Mouse (Mus musculus) hindbrain, embryonic 16.5 days (tissue): Measurements from ENCODE around the gene Chfr. TPM values are rescaled to one million over a fixed set of nuclear protein-coding genes. Genes with fewer than 3 reads are reported as not detected.
A peak's percentile ranks its signal among the peaks of the same experiment; 100 is the strongest.
"Not testable (repeated sequence)": the region's sequence is repeated elsewhere in the genome, so short reads cannot be mapped to it uniquely, and the experiment has no call there.

Source experiments
- ATAC-seq: fragments of 200-750 bp; cut with Nextera tagmentation; 2 replicates; pipeline ENCODE4 v1.8.0; 2017; ENCODE audit warnings: moderate TSS enrichment, moderate library complexity
- H3K27ac ChIP-seq: fragments of 300-500 bp; sonication (generic); 2 replicates; pipeline ENCODE4 v1.5.1; 2014; ENCODE audit warnings: low read depth, mild to moderate bottlenecking, control low read depth, low read length, moderate library complexity
- H3K27me3 ChIP-seq: fragments of 300-500 bp; sonication (generic); replicated peaks from 2 replicates; pipeline ENCODE4 v1.6.1; 2014; ENCODE audit warnings: low read length; ENCODE audit not compliant: control insufficient read depth, insufficient read depth
- H3K36me3 ChIP-seq: fragments of 300-500 bp; sonication (generic); 2 replicates; pipeline ENCODE4 v1.6.1; 2014; ENCODE audit warnings: mild to moderate bottlenecking, low read length, moderate library complexity, mixed read lengths; ENCODE audit not compliant: control insufficient read depth, insufficient read depth
- H3K4me1 ChIP-seq: fragments of 300-500 bp; sonication (generic); 2 replicates; pipeline ENCODE4 v1.6.1; 2014; ENCODE audit warnings: low read depth, low read length; ENCODE audit not compliant: control insufficient read depth, insufficient read depth
- H3K4me2 ChIP-seq: fragments of 300-500 bp; sonication (generic); 2 replicates; pipeline ENCODE4 v1.6.1; 2014; ENCODE audit warnings: mild to moderate bottlenecking, low read length, control low read depth, moderate library complexity
- H3K4me3 ChIP-seq: fragments of 300-500 bp; sonication (generic); 2 replicates; pipeline ENCODE4 v1.5.1; 2014; ENCODE audit warnings: mild to moderate bottlenecking, low read length, control low read depth, moderate library complexity
- H3K9ac ChIP-seq: fragments of 300-500 bp; sonication (generic); 2 replicates; pipeline ENCODE4 v1.6.1; 2014; ENCODE audit warnings: low read depth, mild to moderate bottlenecking, control low read depth, low read length, moderate library complexity
- H3K9me3 ChIP-seq: fragments of 300-500 bp; sonication (generic); 2 replicates; pipeline ENCODE4 v1.6.1; 2014; ENCODE audit warnings: mild to moderate bottlenecking, low read length, moderate library complexity; ENCODE audit not compliant: control insufficient read depth
- WGBS: fragments of 180-500 bp; shearing (Covaris S2); extraction: QIAGEN DNeasy Blood & Tissue Kit; methylation state at CpG from one replicate; pipeline ENCODE4 v1.1.7; 2014; 5-methylcytosine and 5-hydroxymethylcytosine counted together
- polyA plus RNA-seq: library from polyadenylated mRNA; unstranded; fragments of >200 nt; fragmentation: Nextera tagmentation; extraction: Ambion mirVana; gene quantifications from 2 replicates; pipeline ENCODE4 v1.2.1, GENCODE M21; 2015

The Chfr gene
- polyA plus RNA-seq, 1 experiment from 2014 or later, result 70.9 TPM

DNA sequence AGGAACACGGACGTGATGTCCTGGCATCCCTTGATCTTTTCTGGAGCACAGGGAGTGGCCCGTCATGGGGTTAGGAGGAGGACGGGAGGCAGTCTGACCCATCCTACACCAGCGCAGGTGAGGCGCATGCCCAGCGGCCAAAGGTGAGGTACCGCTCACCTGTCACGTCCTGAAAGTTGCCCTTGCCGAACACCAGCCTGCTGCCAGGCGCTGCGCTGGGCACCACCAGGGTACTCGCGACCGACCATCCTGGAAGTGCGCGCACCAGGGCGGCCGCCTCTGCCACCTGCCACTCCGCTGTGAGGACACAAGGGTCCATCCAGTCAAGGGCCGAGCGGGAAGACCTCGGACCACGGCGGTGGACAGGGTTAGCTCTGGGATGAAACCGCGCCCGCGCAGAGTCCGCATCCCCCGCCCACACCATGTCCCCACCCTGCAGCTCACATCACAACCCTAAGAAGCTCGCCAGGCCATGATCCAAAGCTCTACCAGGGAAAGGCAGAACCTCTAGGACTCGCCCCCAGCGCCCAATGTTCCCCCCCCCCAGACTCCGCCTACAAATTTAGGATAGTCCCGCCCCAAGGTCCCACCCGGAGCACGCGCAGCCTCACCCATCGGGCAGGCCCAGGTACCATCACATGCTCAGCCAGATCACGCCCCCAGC lies 28.6 kb upstream of the Chfr start:
- no peaks in the 10 kb centered on the region; the same call in 1 of the 2 replicates for H3K9me3 ChIP-seq
- peak overlapping the region; percentile 75 for H3K4me3 ChIP-seq
- WGBS, result 16% methylated on average over 40 of the region's 41 CpGs
- H3K36me3 ChIP-seq, result peaks cover 31% of the 10 kb centered on the region
- H3K27me3 ChIP-seq, result no peaks in the 10 kb centered on the region
- H3K27ac ChIP-seq, result peak overlapping the region; percentile 98
- peak overlapping the region; percentile 94 for H3K4me2 ChIP-seq
- peaks cover 14% of the 10 kb centered on the region for H3K4me1 ChIP-seq
- H3K9ac ChIP-seq, result peak overlapping the region; percentile 85
- peak; percentile 21; the same call in 1 of the 2 replicates for ATAC-seq

- H3K4me3 ChIP-seq, result peak within 1 kb of the TSS; percentile 75
- peak; percentile 80 for ATAC-seq
- no peaks in the 10 kb centered on the region; the same call in 1 of the 2 replicates for H3K9me3 ChIP-seq
- H3K36me3 ChIP-seq, result peaks cover 32% of the 10 kb centered on the region
- peak within 1 kb of the TSS; percentile 94 for H3K4me2 ChIP-seq
- WGBS, result under 1% methylated on average over 70 of the region's 71 CpGs
- peaks cover 13% of the 10 kb centered on the region for H3K4me1 ChIP-seq
- H3K27ac ChIP-seq, result peak within 1 kb of the TSS; percentile 98
- H3K27me3 ChIP-seq, result no peaks in the 10 kb centered on the region
- H3K9ac ChIP-seq, result peak within 1 kb of the TSS; percentile 85
Measured at GRCm38 (mm10) chr5:110107581-110108304, 27.9 kb upstream of the Chfr start, which contains the start of gene Gtpbp6. Gtpbp6 (minus strand) TSS chr5:110108197.

DNA sequence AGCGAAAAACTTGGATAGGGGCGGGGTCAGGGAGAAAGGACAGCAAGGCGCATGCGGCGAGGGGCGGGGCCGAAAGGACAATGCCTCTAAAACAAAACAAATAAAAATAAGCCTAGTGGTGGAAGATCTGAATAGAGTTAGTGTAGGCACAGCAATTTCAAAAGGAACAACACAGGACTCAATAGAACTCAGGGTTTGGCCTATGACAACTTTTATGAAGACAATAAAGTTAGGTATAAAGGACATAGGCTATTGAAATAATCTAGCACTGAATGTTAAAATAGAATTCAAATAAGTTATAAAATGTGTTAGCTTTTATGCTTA lies 27.4 kb upstream of the Chfr start:
- no peak for ATAC-seq
- H3K9ac ChIP-seq, result no peak overlapping the region; the same call in 1 of the 2 replicates

GRCm38 (mm10) chr5:110109991-110110441 lies 25.6 kb upstream of the Chfr start, which contains the start of gene Zfp605:
Zfp605 (plus strand) TSS chr5:110110092.
- Histone ChIP-seq H3K4me3 (peak within 1 kb of the TSS; percentile 73), H3K4me1 (peaks cover 13% of the 10 kb centered on the region), H3K27ac (peak within 1 kb of the TSS; percentile 91), H3K27me3 (no peaks in the 10 kb centered on the region), H3K4me2 (peak within 1 kb of the TSS; percentile 79), H3K36me3 (peaks cover 31% of the 10 kb centered on the region), H3K9me3 (no peaks in the 10 kb centered on the region), H3K9ac (peak within 1 kb of the TSS; percentile 85)
- WGBS, result under 1% methylated on average over 12 of the region's 12 CpGs
- peak; percentile 74 for ATAC-seq

More for the DNA sequence above, 27.4 kb upstream of the Chfr start:
- under 1% methylated on average over 7 of the region's 7 CpGs for WGBS
- H3K27me3 ChIP-seq, result no peaks in the 10 kb centered on the region
- H3K4me2 ChIP-seq, result peak overlapping the region; percentile 94
- no peaks in the 10 kb centered on the region; the same call in 1 of the 2 replicates for H3K9me3 ChIP-seq
- H3K27ac ChIP-seq, result peak overlapping the region; percentile 98; the same call in 1 of the 2 replicates
- H3K36me3 ChIP-seq, result peaks cover 37% of the 10 kb centered on the region
- H3K4me3 ChIP-seq, result peak overlapping the region; percentile 75
- H3K4me1 ChIP-seq, result peaks cover 13% of the 10 kb centered on the region

DNA sequence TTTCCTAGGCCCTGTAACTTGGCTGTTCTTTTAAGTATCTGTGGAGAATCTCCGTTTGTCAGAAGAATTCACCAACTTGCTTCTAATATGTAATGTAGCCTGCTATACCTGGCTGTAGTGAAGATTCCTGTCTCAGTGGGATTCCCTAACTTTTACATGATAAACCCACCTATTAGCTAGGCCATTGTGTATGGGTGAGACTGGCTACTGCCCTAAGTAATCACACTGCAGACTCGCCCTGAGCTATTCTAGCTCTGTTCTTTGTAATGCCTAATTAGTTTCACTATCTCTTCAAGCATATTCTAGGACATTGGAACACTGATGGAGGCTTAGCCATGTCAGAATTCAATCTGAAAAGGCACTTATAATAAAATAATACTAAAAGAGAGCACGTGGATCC lies 13.3 kb upstream of the Chfr start:
- not testable (repeated sequence) for H3K4me1 ChIP-seq, H3K9ac ChIP-seq, H3K4me2 ChIP-seq, H3K4me3 ChIP-seq, H3K27me3 ChIP-seq, H3K27ac ChIP-seq, ATAC-seq, H3K9me3 ChIP-seq
- 84% methylated on average over 3 of the region's 3 CpGs for WGBS
- H3K36me3 ChIP-seq, result peaks cover 34% of the 10 kb centered on the region

DNA sequence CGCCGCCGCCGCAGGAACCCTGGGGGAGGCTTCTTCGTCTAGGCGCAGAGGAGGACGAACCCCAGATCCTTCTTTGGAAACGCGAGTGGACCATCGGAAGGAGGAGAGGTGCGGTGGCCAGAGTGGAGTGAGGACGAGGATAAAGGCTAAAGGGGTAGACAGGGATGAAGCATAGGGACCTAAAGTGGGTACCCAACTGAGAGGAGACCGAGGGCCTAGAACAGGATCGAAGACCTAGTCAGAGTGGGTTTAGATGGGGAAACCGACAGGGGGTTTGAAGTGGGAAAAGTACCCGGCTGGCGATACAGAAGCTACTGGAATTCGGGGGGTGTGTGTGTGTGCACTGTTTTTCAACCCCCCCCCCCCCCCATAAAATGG lies 434 bp downstream of the Chfr start:
- H3K27me3 ChIP-seq, result no peaks in the 10 kb centered on the region
- H3K36me3 ChIP-seq, result peaks cover 5% of the 10 kb centered on the region; the same call in 1 of the 2 replicates
- ATAC-seq, result no peak; the same call in 1 of the 2 replicates
- H3K9ac ChIP-seq, result peak overlapping the region; percentile 79
- WGBS, result 7% methylated on average over 18 of the region's 18 CpGs
- H3K27ac ChIP-seq, result peak overlapping the region; percentile 77
- peak overlapping the region; percentile 75 for H3K4me3 ChIP-seq
- H3K4me2 ChIP-seq, result peak overlapping the region; percentile 77
- peaks cover 6% of the 10 kb centered on the region for H3K4me1 ChIP-seq
- H3K9me3 ChIP-seq, result no peaks in the 10 kb centered on the region

DNA sequence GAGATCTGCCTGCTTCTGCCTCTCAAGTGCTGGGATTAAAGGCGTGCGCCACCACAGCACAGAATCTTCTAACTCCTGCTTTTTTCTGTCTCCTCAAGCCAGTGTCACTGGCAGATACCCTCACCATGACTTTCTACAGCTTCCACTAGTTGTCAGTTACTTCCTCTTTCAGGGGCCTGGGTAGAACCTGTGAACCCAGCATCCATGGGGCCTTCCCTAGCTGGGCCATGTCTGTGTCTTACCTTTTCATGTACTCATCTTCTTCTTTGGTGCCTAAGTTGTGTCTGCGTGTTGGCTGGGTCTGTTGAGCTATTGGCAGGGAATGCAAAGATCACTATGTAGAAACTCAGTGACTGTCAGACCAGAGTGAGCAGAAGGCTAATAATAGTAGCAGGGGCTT lies 2.2 kb downstream of the Chfr start:
- H3K4me1 ChIP-seq, result peaks cover 6% of the 10 kb centered on the region
- H3K4me2 ChIP-seq, result no peak overlapping the region
- H3K36me3 ChIP-seq, result peaks cover 8% of the 10 kb centered on the region; the same call in 1 of the 2 replicates
- no peaks in the 10 kb centered on the region for H3K9me3 ChIP-seq
- no peaks in the 10 kb centered on the region for H3K27me3 ChIP-seq
- no peak overlapping the region for H3K27ac ChIP-seq
- no peak overlapping the region for H3K9ac ChIP-seq
- 96% methylated on average over 3 of the region's 3 CpGs for WGBS
- H3K4me3 ChIP-seq, result no peak overlapping the region
- ATAC-seq, result no peak

GRCm38 (mm10) chr5:110139325-110139724 lies 3.7 kb downstream of the Chfr start:
- Histone ChIP-seq H3K4me3 (no peak overlapping the region), H3K27me3 (no peaks in the 10 kb centered on the region), H3K9ac (no peak overlapping the region), H3K4me2 (no peak overlapping the region), H3K27ac (no peak overlapping the region), H3K4me1 (peaks cover 6% of the 10 kb centered on the region), H3K9me3 (no peaks in the 10 kb centered on the region), H3K36me3 (peaks cover 15% of the 10 kb centered on the region)
- 95% methylated on average over 3 of the region's 3 CpGs for WGBS
- no peak for ATAC-seq

GRCm38 (mm10) chr5:110140424-110140823 lies 4.8 kb downstream of the Chfr start:
- H3K4me2 ChIP-seq, result no peak overlapping the region
- peaks cover 6% of the 10 kb centered on the region for H3K4me1 ChIP-seq
- no peak overlapping the region for H3K9ac ChIP-seq
- H3K27ac ChIP-seq, result no peak overlapping the region
- H3K36me3 ChIP-seq, result peaks cover 25% of the 10 kb centered on the region
- H3K9me3 ChIP-seq, result no peaks in the 10 kb centered on the region
- no peak for ATAC-seq
- no peak overlapping the region for H3K4me3 ChIP-seq
- 95% methylated on average over 7 of the region's 7 CpGs for WGBS
- H3K27me3 ChIP-seq, result no peaks in the 10 kb centered on the region
